Mouse (Mus musculus): ENCODE measurements around the gene Glod4.

DNA sequence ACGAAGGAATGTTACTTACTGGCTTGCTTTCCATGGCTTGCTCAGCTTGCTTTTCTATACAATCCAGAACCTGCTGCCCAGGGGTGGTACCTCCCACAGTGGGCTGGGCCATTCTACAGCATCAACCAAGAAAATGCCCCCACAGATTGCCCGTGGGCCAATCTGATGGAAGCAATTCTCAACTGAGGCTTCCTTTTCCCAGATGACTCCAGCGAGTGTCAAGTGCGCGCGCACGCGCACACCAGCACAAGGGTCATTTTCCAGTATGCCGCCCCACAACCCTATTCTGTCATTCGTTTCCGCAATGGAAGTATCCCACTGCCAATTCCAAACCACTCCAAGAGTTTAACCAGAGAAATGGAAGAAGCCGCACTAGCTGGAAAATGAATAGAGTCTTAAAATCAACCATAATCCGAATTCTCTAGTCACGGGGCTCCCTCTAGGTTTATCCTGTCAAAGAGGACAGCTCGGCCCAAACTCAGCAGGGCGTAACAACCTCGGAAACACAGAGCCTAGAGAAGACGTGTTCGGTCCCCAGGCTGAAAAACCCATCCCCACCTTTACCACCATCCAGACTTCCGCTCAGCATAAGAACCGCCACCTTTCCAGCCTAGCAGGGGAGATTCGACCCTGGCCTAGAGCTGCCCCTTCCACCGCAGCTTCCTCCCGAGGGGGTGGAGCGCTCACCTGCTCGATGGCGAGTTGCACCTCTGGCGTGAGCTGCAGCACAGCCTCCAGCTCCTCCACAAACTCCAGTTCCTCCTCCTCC is 64.6 kb downstream of the Glod4 start:
- TF ChIP-seq CTCF (conservative IDR thresholded peaks at IDR 0.05; ENCODE audit: insufficient read depth, insufficient read length, low read depth, low read length) (no peak), POLR2A (IDR thresholded peaks at IDR 0.05; ENCODE audit: low read depth, low read length) (no peak)

Measured in kidney, adult 2 months (tissue).